Mouse (Mus musculus): ENCODE results near the gene Ankrd52.

The Ankrd52 gene

GRCm38 (mm10) chr10:128400338-128400737 lies 23.4 kb downstream of the Ankrd52 start:
- in situ Hi-C loops (cut with MboI; ENCODE audit: low sequenced_read_pairs) = no loop called here

- in situ Hi-C loops (cut with MboI; ENCODE audit: low sequenced_read_pairs) = no loop called here
These were observed 24.1 kb downstream of the Ankrd52 start, which contains the start of gene Slc39a5 for GRCm38 (mm10) chr10:128401056-128401455. Slc39a5 (minus strand) TSS chr10:128401229.

GRCm38 (mm10) chr10:128401638-128402037 lies 24.7 kb downstream of the Ankrd52 start:
- in situ Hi-C loops (cut with MboI; ENCODE audit: low sequenced_read_pairs) = no loop called here

GRCm38 (mm10) chr10:128403931-128404330 lies 27.0 kb downstream of the Ankrd52 start:
- in situ Hi-C loops (cut with MboI; ENCODE audit: low sequenced_read_pairs) = no loop called here

GRCm38 (mm10) chr10:128408591-128409535 lies 31.9 kb downstream of the Ankrd52 start:
- in situ Hi-C loops (cut with MboI; ENCODE audit: low sequenced_read_pairs) = no loop called here

- in situ Hi-C loops (cut with MboI; ENCODE audit: low sequenced_read_pairs) = no loop called here
These were observed 33.0 kb downstream of the Ankrd52 start for GRCm38 (mm10) chr10:128409692-128410559.

GRCm38 (mm10) chr10:128410560-128410845 lies 33.6 kb downstream of the Ankrd52 start:
- in situ Hi-C loops (cut with MboI; ENCODE audit: low sequenced_read_pairs) = no loop called here

- in situ Hi-C loops (cut with MboI; ENCODE audit: low sequenced_read_pairs) = no loop called here
These were observed 34.5 kb downstream of the Ankrd52 start, which contains the start of the genes Nabp2 and Rnf41 for GRCm38 (mm10) chr10:128411211-128412054. Nabp2 (minus strand) TSS chr10:128411492. Rnf41 (plus strand) TSS chr10:128411657.

GRCm38 (mm10) chr10:128412055-128412381 lies 35.1 kb downstream of the Ankrd52 start:
- in situ Hi-C loops (cut with MboI; ENCODE audit: low sequenced_read_pairs) = no loop called here

GRCm38 (mm10) chr10:128412558-128412957 lies 35.6 kb downstream of the Ankrd52 start:
- in situ Hi-C loops (cut with MboI; ENCODE audit: low sequenced_read_pairs) = no loop called here

- in situ Hi-C loops (cut with MboI; ENCODE audit: low sequenced_read_pairs) = no loop called here
These were observed 36.2 kb downstream of the Ankrd52 start for GRCm38 (mm10) chr10:128413076-128413475.

GRCm38 (mm10) chr10:128414848-128415247 lies 37.9 kb downstream of the Ankrd52 start:
- in situ Hi-C loops (cut with MboI; ENCODE audit: low sequenced_read_pairs) = no loop called here

GRCm38 (mm10) chr10:128422426-128422825 lies 45.5 kb downstream of the Ankrd52 start:
- in situ Hi-C loops (cut with MboI; ENCODE audit: low sequenced_read_pairs) = no loop called here

GRCm38 (mm10) chr10:128424604-128425003 lies 47.7 kb downstream of the Ankrd52 start:
- in situ Hi-C loops (cut with MboI; ENCODE audit: low sequenced_read_pairs) = no loop called here

- in situ Hi-C loops (cut with MboI; ENCODE audit: low sequenced_read_pairs) = no loop called here
These were observed 48.3 kb downstream of the Ankrd52 start for GRCm38 (mm10) chr10:128425260-128425659.

GRCm38 (mm10) chr10:128429052-128429451 lies 52.1 kb downstream of the Ankrd52 start:
- in situ Hi-C loops (cut with MboI; ENCODE audit: low sequenced_read_pairs) = no loop called here

GRCm38 (mm10) chr10:128429454-128429853 lies 52.5 kb downstream of the Ankrd52 start:
- in situ Hi-C loops (cut with MboI; ENCODE audit: low sequenced_read_pairs) = no loop called here

GRCm38 (mm10) chr10:128433417-128433816 lies 56.5 kb downstream of the Ankrd52 start:
- in situ Hi-C loops (cut with MboI; ENCODE audit: low sequenced_read_pairs) = no loop called here

GRCm38 (mm10) chr10:128434681-128435080 lies 57.8 kb downstream of the Ankrd52 start:
- in situ Hi-C loops (cut with MboI; ENCODE audit: low sequenced_read_pairs) = no loop called here

- in situ Hi-C loops (cut with MboI; ENCODE audit: low sequenced_read_pairs) = no loop called here
These were observed 58.4 kb downstream of the Ankrd52 start for GRCm38 (mm10) chr10:128435186-128435823.

Data from CH12F3 (cell line).